Mouse (Mus musculus): Measurements from ENCODE around the gene Ezr.

GRCm38 (mm10) chr17:6740331-6741170, 42.0 kb downstream of the Ezr start:
- TF ChIP-seq POLR2A (IDR thresholded peaks at IDR 0.05; ENCODE audit: low read depth, low read length) = no peak
- no peak for TF ChIP-seq CTCF (IDR thresholded peaks at IDR 0.05; ENCODE audit: extremely low read depth, insufficient read length, insufficient replicate concordance, low read depth, low read length)
